Mouse (Mus musculus): Measurements from ENCODE around the gene Vipas39.

Gene Vipas39

GRCm38 (mm10) chr12:87195069-87195468, 71.0 kb downstream of the Vipas39 start:
- no peak for DNase-seq

GRCm38 (mm10) chr12:87193008-87193407, 73.0 kb downstream of the Vipas39 start:
- no peak for DNase-seq

Measured in right cerebral cortex, postnatal 14 days (tissue).